Mouse (Mus musculus): ENCODE results near the gene Slc35e4. TPM values are rescaled to one million over a fixed set of nuclear protein-coding genes. Genes with fewer than 3 reads are reported as not detected.
A peak's percentile ranks its signal among the peaks of the same experiment; 100 is the strongest.

Gene Slc35e4
- polyA plus RNA-seq (2012; rRNA removed) = 0.22 and 0.31 TPM in 2 replicates
- polyA plus RNA-seq (2014; fragmentation: Nextera tagmentation; extraction: Ambion mirVana) = 0.33 and 0.37 TPM in 2 replicates

DNA sequence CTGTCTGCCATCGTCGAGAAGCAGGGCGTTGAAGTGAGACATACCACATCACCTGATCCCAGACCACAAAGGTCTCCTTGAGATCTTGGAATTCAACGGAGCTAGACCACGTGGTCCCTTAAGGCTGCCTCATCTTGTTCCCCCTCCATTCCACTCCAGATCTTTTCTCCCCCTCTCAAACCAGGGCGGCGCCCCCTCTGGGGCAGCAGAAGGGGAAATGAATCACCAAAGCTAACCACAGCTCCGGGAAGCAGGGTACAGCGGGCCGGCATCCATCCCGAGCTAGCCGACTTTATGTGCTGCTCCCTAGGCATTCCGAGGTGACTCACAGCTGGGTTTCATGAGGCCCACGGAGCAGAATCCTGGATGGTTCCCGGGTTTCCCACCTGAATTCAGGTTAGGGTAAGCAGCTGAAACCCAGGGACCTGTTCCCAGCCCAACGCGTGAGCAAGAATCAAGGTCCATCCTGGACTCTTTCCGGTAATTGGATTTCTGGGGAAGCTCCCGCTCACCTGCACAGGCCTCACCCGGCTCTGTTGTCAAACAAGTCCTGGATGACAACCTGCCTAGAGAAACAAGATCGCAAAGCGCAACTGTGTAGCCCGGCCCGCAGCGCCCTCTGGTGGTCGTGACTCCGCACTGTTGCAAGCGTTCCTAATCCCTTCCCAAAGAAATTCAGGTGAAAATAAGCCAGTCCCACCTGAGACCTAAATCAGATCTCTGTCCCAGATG is at the start of gene Slc35e4:
Gene Slc35e4, minus strand, starts transcription at position 556 of the 732 bp plus-strand sequence.
- ATAC-seq (ENCODE audit: insufficient read depth) (peak; percentile 32; the same call in 1 of the 2 replicates), DNase-seq (ENCODE audit: low read depth in 3 of 3, low spot score in 3 of 3) (no peak)
- H3K27me3 ChIP-seq (ENCODE audit: control insufficient read depth, insufficient read depth, low read length) = peaks cover 27% of the 10 kb centered on the region
- H3K9ac ChIP-seq (replicated peaks) = no peak within 1 kb of the TSS
- H3K27ac ChIP-seq = no peak within 1 kb of the TSS
- H3K36me3 ChIP-seq (replicated peaks; ENCODE audit: control insufficient read depth, insufficient read depth, low read depth) = no peaks in the 10 kb centered on the region
- no peaks in the 10 kb centered on the region for H3K9me3 ChIP-seq (ENCODE audit: control insufficient read depth, low read length)
- H3K4me3 ChIP-seq (ENCODE audit: insufficient read depth in 1 of 2, low read depth in 2 of 2, low read length in 2 of 2) = peak within 1 kb of the TSS; percentile 37 to 38
- TF ChIP-seq EP300 (IDR thresholded peaks at IDR 0.05; ENCODE audit: low read depth) (no peak), CTCF (IDR thresholded peaks at IDR 0.05; ENCODE audit: low read depth) (peak; percentile 96)
- under 1% methylated on average over 28 of the region's 28 CpGs for WGBS (ENCODE audit: insufficient replicate concordance)
- peak within 1 kb of the TSS; percentile 58 for H3K4me2 ChIP-seq (ENCODE audit: low read depth)
- H3K4me1 ChIP-seq (replicated peaks; ENCODE audit: control insufficient read depth in 2 of 2, insufficient read depth in 2 of 2, low read length in 1 of 2) = peaks cover 4 to 8% of the 10 kb centered on the region in 2 experiments; a peak in 3 of 4 replicates

DNA sequence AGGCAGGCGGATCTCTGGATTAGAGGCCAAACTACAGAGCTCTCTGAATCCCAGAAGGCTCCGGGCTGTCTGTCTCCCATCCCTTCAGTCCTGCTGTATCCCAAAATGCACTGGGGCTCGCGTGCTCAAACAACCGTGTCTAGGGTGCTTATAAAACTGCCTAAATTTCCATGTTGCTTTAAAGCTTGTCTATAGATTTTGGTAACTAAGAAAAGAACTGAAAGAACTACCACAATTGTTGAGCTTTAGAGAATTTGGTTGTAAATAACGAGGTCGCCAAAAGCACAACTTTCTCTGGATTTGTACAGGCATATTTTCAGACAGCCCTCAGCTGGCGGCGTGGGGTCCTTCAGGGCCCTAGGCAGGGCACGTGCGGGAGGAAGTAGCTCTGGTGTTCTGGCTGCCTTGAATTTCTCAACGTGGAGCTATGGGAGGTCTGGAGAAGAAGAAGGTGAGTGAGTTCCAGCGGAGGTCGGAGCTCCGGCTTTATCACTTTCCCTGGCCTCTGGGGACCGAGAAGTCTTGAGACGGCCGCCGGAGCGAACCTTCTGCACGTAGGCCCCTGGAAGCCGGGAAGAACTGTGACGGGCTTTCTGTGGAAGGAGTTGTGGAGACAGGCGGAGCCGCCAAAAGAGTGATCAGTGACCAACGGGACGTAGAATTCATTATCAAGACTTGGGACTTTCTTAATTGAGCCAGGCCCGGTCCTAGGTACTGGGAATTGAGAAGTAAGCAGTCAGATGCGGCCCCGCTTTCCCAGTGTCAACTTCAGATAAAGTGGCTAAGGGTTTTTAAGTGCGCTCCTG is 49.3 kb upstream of the Slc35e4 start, which contains the start of gene Pes1:
Gene Pes1, plus strand, starts transcription at position 366 of the 806 bp plus-strand sequence.
- DNase-seq (ENCODE audit: low read depth in 3 of 3, low spot score in 3 of 3) (peak; percentile 73 to 77 (median 74)), ATAC-seq (ENCODE audit: insufficient read depth) (peak; percentile 91)
- H3K9ac ChIP-seq (replicated peaks) = peak within 1 kb of the TSS; percentile 87
- peak within 1 kb of the TSS; percentile 61 for H3K27ac ChIP-seq
- H3K4me2 ChIP-seq (ENCODE audit: low read depth) = peak within 1 kb of the TSS; percentile 80
- TF ChIP-seq CTCF (IDR thresholded peaks at IDR 0.05; ENCODE audit: low read depth) (no peak), EP300 (IDR thresholded peaks at IDR 0.05; ENCODE audit: low read depth) (peak; percentile 75)
- peaks cover 4 to 11% of the 10 kb centered on the region in 2 experiments for H3K4me1 ChIP-seq (replicated peaks; ENCODE audit: control insufficient read depth in 2 of 2, insufficient read depth in 2 of 2, low read length in 1 of 2)
- no peaks in the 10 kb centered on the region for H3K27me3 ChIP-seq (ENCODE audit: control insufficient read depth, insufficient read depth, low read length)
- H3K9me3 ChIP-seq (ENCODE audit: control insufficient read depth, low read length) = no peaks in the 10 kb centered on the region
- no peaks in the 10 kb centered on the region for H3K36me3 ChIP-seq (replicated peaks; ENCODE audit: control insufficient read depth, insufficient read depth, low read depth)
- H3K4me3 ChIP-seq (ENCODE audit: insufficient read depth in 1 of 2, low read depth in 2 of 2, low read length in 2 of 2) = peak within 1 kb of the TSS; percentile 92 to 94
- under 1% methylated on average over 31 of the region's 31 CpGs for WGBS (ENCODE audit: insufficient replicate concordance)

DNA sequence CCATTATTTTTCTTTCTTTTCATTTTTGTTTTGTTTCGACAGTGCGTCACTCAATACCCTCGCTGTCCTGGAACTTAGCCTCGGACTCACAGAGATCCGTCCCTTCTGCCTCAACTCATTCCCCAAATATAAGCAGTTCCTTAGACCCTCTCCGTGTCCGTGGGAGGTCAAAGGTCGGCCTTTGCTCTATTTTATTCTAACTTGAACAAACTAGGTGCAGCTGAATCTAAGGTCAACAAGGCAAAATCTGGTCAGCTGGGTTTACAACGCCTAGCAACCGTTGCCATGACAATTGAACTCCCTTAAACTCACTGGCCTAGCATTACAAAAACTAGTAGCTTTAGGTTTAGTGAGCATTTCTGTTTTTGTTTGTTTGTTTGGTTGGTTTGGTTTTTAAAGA is 48.7 kb upstream of the Slc35e4 start:
- H3K9me3 ChIP-seq (ENCODE audit: control insufficient read depth, low read length) = no peaks in the 10 kb centered on the region
- no peaks in the 10 kb centered on the region for H3K27me3 ChIP-seq (ENCODE audit: control insufficient read depth, insufficient read depth, low read length)
- no peaks in the 10 kb centered on the region for H3K36me3 ChIP-seq (replicated peaks; ENCODE audit: control insufficient read depth, insufficient read depth, low read depth)
- no peak for TF ChIP-seq EP300 (IDR thresholded peaks at IDR 0.05; ENCODE audit: low read depth)
- TF ChIP-seq CTCF (IDR thresholded peaks at IDR 0.05; ENCODE audit: low read depth) = no peak
- ATAC-seq (ENCODE audit: insufficient read depth) (peak; percentile 15; the same call in 1 of the 2 replicates), DNase-seq (ENCODE audit: low read depth in 3 of 3, low spot score in 3 of 3) (peak in 1 of 3 experiments; percentile 25)
- H3K4me1 ChIP-seq (replicated peaks; ENCODE audit: control insufficient read depth in 2 of 2, insufficient read depth in 2 of 2, low read length in 1 of 2) = peaks cover 4 to 11% of the 10 kb centered on the region in 2 experiments
- H3K4me3 ChIP-seq (ENCODE audit: insufficient read depth in 1 of 2, low read depth in 2 of 2, low read length in 2 of 2) = peak overlapping the region; percentile 92 to 94
- peak overlapping the region; percentile 80 for H3K4me2 ChIP-seq (ENCODE audit: low read depth)
- no peak overlapping the region for H3K27ac ChIP-seq
- 65% methylated on average over 10 of the region's 10 CpGs for WGBS (ENCODE audit: insufficient replicate concordance)
- H3K9ac ChIP-seq (replicated peaks) = peak overlapping the region; percentile 87

DNA sequence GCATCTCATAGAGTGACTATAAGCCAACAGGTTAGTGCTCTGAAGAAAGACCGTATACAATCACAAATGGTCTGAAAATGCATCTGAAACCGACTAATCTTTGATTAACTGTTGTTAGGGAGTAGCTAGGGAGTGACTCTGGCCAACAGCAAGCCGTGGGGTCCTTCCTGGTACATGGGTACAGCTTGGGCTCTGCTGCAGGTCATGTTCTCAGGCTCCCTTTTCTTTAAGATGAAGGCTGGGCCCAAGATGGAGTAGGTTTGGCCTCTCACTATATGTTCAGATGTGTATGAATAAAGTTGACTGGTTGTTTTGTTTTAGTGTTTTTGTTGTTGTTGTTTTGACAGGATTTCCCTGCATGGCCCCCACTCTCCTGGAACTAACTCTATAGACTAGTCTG is 47.3 kb upstream of the Slc35e4 start:
- Histone ChIP-seq H3K4me2 (ENCODE audit: low read depth) (no peak overlapping the region), H3K4me1 (replicated peaks; ENCODE audit: control insufficient read depth in 2 of 2, insufficient read depth in 2 of 2, low read length in 1 of 2) (peaks cover 4 to 11% of the 10 kb centered on the region in 2 experiments), H3K27ac (no peak overlapping the region), H3K9ac (replicated peaks) (no peak overlapping the region), H3K9me3 (ENCODE audit: control insufficient read depth, low read length) (no peaks in the 10 kb centered on the region), H3K36me3 (replicated peaks; ENCODE audit: control insufficient read depth, insufficient read depth, low read depth) (no peaks in the 10 kb centered on the region), H3K27me3 (ENCODE audit: control insufficient read depth, insufficient read depth, low read length) (no peaks in the 10 kb centered on the region), H3K4me3 (ENCODE audit: insufficient read depth in 1 of 2, low read depth in 2 of 2, low read length in 2 of 2) (no peak overlapping the region)
- WGBS (ENCODE audit: insufficient replicate concordance) = 51% methylated on average over 3 of the region's 3 CpGs
- ATAC-seq (ENCODE audit: insufficient read depth) = no peak
- TF ChIP-seq CTCF (IDR thresholded peaks at IDR 0.05; ENCODE audit: low read depth) (no peak), EP300 (IDR thresholded peaks at IDR 0.05; ENCODE audit: low read depth) (no peak)
- no peak for DNase-seq (ENCODE audit: low read depth in 3 of 3, low spot score in 3 of 3)
